In genomic region chr4:59868086-59868485, GRCm38 (mm10) we compare ENCODE assay signal across 39 mouse cellular contexts. TPM values are rescaled to one million over a fixed set of nuclear protein-coding genes. Genes with fewer than 3 reads are reported as not detected.
DNase-seq lines count a peak whose midpoint lies in the region; ATAC-seq and TF ChIP-seq lines count a peak whose summit lies in the region.
"Had no signal": no experiment of that assay in that cellular context is flagged by ENCODE, and none has a peak within 500 bp of the region (broad histone marks: within the 10 kb centered on the region; RNA-seq: fewer than 3 reads in every experiment).

No protein-coding gene starts in this region.

- H3K79me2 ChIP-seq in macrophage (ENCODE audit: inconsistent target): peaks cover 87% of the 10 kb centered on the region

- WGBS in macrophage (ENCODE audit: missing documents): 94% methylated on average over 11 of the region's 11 CpGs

- DNase-seq in frontal cortex, postnatal 10 days (ENCODE audit: low spot score in 2 of 2): no peak
- peak; percentile 26 for DNase-seq in left cerebral cortex, adult 11 months (ENCODE audit: low spot score)
- DNase-seq in left cerebral cortex, postnatal 10 days (ENCODE audit: extremely low spot score in 1 of 2, low spot score in 2 of 2): no peak
- DNase-seq in kidney, adult 9 months: no peak
- DNase-seq: adrenal gland, adult 8-10 months; cerebellum, adult 11 months; cerebellum, adult 9-10 months; cerebellum, postnatal 36 days; heart, postnatal 14 days; kidney, adult 2 months; kidney, postnatal 4 days; layer of hippocampus, adult 9-11 months; lung, embryonic 14.5 days; lung, postnatal 14 days; thymus, adult 18-20 months; thymus, postnatal 25 days had no signal

- no peak for TF ChIP-seq POLR2A in bone marrow macrophage, adult 2 months (IDR thresholded peaks at IDR 0.05; ENCODE audit: borderline replicate concordance, low read depth, low read length)

- intact Hi-C loops in left cerebral cortex, postnatal 10 days (cut with DNase I): loop anchor here (10.0 kb wide), 1 partner anchor 483 kb away; no protein-coding TSS in a partner anchor

- peak; percentile 76 for ATAC-seq in frontal cortex, adult (ENCODE audit: low TSS enrichment)
- ATAC-seq in inflammation-experienced regulatory T-cells, adult 6 months: no peak
- ATAC-seq: forebrain, embryonic 15.5 days; midbrain, embryonic 16.5 days had no signal

- 0 out of 2 replicates have a peak, but pooled peaks cover 10% of the 10 kb centered on the region for H3K36me3 ChIP-seq in macrophage (ENCODE audit: inconsistent target)
- H3K36me3 ChIP-seq: forebrain, embryonic 15.5 days; hindbrain, embryonic 15.5 days; limb, embryonic 12.5 days; liver, embryonic 15.5 days; stomach, embryonic 15.5 days had no signal

- no peak for TF ChIP-seq CTCF in bone marrow macrophage, adult 2 months (IDR thresholded peaks at IDR 0.05; ENCODE audit: low read depth, low read length)

- no peak overlapping the region for H3K4me3 ChIP-seq in bone marrow macrophage, adult 2 months (ENCODE audit: insufficient read depth, low read length)
- H3K4me3 ChIP-seq in macrophage (ENCODE audit: inconsistent target): no peak overlapping the region
- H3K4me3 ChIP-seq: forebrain, embryonic 15.5 days; hindbrain, embryonic 10.5 days; hindbrain, embryonic 15.5 days; limb, embryonic 12.5 days; liver, embryonic 15.5 days; stomach, embryonic 15.5 days had no signal

- H3K27ac ChIP-seq in bone marrow macrophage, adult 2 months (ENCODE audit: insufficient read depth, low read depth, low read length): peak overlapping the region; percentile 28; the same call in 1 of the 2 replicates
- H3K27ac ChIP-seq in macrophage: peak overlapping the region; percentile 19; the same call in 1 of the 2 replicates
- H3K27ac ChIP-seq: forebrain, embryonic 15.5 days; hindbrain, embryonic 10.5 days; hindbrain, embryonic 15.5 days; kidney, postnatal 0 days; limb, embryonic 12.5 days; liver, embryonic 15.5 days; stomach, embryonic 15.5 days had no signal

- peaks cover 56% of the 10 kb centered on the region for H3K4me1 ChIP-seq in bone marrow macrophage, adult 2 months (ENCODE audit: control insufficient read depth, insufficient read depth, low read length)

RNA-seq across cellular contexts. Expression of gene Slc46a2, which starts 46.8 kb away (rescaled TPM):
- not detected for total RNA-seq in left cerebral cortex, postnatal 10 days (2021)
- polyA plus RNA-seq in bone marrow macrophage, adult 2 months (2012; ENCODE audit: insufficient read depth, insufficient read length, missing spikeins): 0.47 TPM in 1 of 2 replicates, not detected in the other
- total RNA-seq in macrophage (2018; cell fraction: chromatin; rRNA removed): not detected
- not detected for total RNA-seq in macrophage (2018; cell fraction: cytosol; rRNA removed)
- total RNA-seq in macrophage (2018; cell fraction: nucleus; rRNA removed): not detected
- polyA plus RNA-seq in macrophage (2018): not detected in 3 replicates
- polyA plus RNA-seq in inflammation-experienced regulatory T-cells, adult 6 months (2017; shearing (Covaris generic)): under 1 TPM; 0.19 to 0.33 (median 0.20) TPM
- total RNA-seq: adrenal gland, adult 8-10 months; adrenal gland, postnatal 4 days; CH12.LX; ES-E14; gastrocnemius, adult 8-10 months; left cerebral cortex, adult 8-10 months; liver, adult 2 months; megakaryocyte progenitor cell, adult 5-6 weeks had no signal
- polyA plus RNA-seq: C2C12; embryonic facial prominence, embryonic 11.5 days; hindbrain, embryonic 10.5 days; hindbrain, embryonic 15.5 days; limb, embryonic 12.5 days; liver, adult 2 months; liver, embryonic 15.5 days; neural tube, embryonic 11.5 days; small intestine, adult 2 months had no signal
